31 mouse cellular contexts compared by ENCODE assay signal in the genomic region with DNA sequence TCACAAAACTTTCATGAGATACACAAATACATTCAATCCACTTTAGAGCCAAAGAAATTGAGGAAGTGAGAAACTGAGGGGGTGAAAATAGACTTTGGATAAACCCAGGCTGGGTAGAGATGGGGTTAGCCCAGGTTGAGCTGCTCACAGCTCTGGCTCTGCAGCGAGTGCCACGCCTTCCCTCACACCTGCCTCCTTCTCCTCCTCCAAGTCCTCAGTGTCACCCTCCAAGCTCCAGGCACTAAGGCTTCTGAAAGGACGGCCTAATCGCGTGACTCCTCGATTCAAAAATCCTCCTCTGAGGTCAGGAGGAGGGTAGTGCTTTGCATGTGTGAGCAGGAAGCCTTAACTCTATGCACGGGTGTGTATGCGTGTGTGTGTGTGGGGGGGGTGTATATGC.
"Had no signal": no experiment of that assay in that cellular context is flagged by ENCODE, and none has a peak within 500 bp of the region (broad histone marks: within the 10 kb centered on the region; RNA-seq: fewer than 3 reads in every experiment).

No protein-coding gene starts in this region.

- DNase-seq: heart, postnatal 10 days; heart, postnatal 14 days; heart, postnatal 36 days; heart, postnatal 4 days; kidney, adult 11 months; kidney, adult 18-20 months; kidney, adult 2 months; kidney, adult 8-10 months; kidney, adult 9 months; kidney, postnatal 10 days; kidney, postnatal 14 days; kidney, postnatal 25 days; kidney, postnatal 36 days; kidney, postnatal 4 days; layer of hippocampus, adult 9-11 months; layer of hippocampus, postnatal 36 days had no signal

- H3K9ac ChIP-seq: heart, embryonic 12.5 days; heart, embryonic 13.5 days; heart, embryonic 15.5 days; hindbrain, embryonic 12.5 days; hindbrain, embryonic 13.5 days; hindbrain, embryonic 14.5 days; hindbrain, embryonic 15.5 days; intestine, embryonic 15.5 days; kidney, embryonic 15.5 days had no signal

- H3K4me2 ChIP-seq: heart, embryonic 11.5 days; heart, embryonic 12.5 days; heart, embryonic 13.5 days; heart, embryonic 15.5 days; hindbrain, embryonic 12.5 days; hindbrain, embryonic 13.5 days; hindbrain, embryonic 14.5 days; hindbrain, embryonic 15.5 days; intestine, embryonic 15.5 days; kidney, embryonic 15.5 days had no signal

- H3K9me3 ChIP-seq: heart, embryonic 13.5 days; heart, embryonic 15.5 days; hindbrain, embryonic 10.5 days; hindbrain, embryonic 13.5 days; hindbrain, embryonic 15.5 days; intestine, embryonic 15.5 days; kidney, embryonic 15.5 days had no signal

- H3K27ac ChIP-seq: heart, embryonic 13.5 days; heart, embryonic 15.5 days; hindbrain, embryonic 10.5 days; hindbrain, embryonic 12.5 days; hindbrain, embryonic 13.5 days; hindbrain, embryonic 14.5 days; hindbrain, postnatal 0 days; intestine, embryonic 15.5 days; kidney, embryonic 15.5 days; kidney, postnatal 0 days; layer of hippocampus, adult 2 months; left cerebral cortex, adult 2 months had no signal

- H3K36me3 ChIP-seq: heart, embryonic 12.5 days; heart, embryonic 13.5 days; heart, embryonic 15.5 days; hindbrain, embryonic 10.5 days; hindbrain, embryonic 12.5 days; hindbrain, embryonic 13.5 days; hindbrain, embryonic 15.5 days; intestine, embryonic 15.5 days; kidney, embryonic 15.5 days had no signal

- H3K4me3 ChIP-seq: heart, embryonic 12.5 days; heart, embryonic 13.5 days; heart, embryonic 15.5 days; hindbrain, embryonic 10.5 days; hindbrain, embryonic 12.5 days; hindbrain, embryonic 13.5 days; hindbrain, embryonic 15.5 days; intestine, embryonic 15.5 days; kidney, embryonic 15.5 days; layer of hippocampus, adult 2 months; left cerebral cortex, adult 2 months had no signal

- H3K4me1 ChIP-seq: kidney, embryonic 15.5 days had no signal

- H3K27me3 ChIP-seq: heart, embryonic 12.5 days; heart, embryonic 13.5 days; heart, embryonic 15.5 days; hindbrain, embryonic 12.5 days; hindbrain, embryonic 13.5 days; hindbrain, embryonic 15.5 days; kidney, embryonic 15.5 days had no signal
